Mouse (Mus musculus): ENCODE measurements around the gene Speer4f2.

GRCm38 (mm10) chr5:17328946-17329566 is 43.9 kb upstream of the Speer4f2 start:
- no peak for TF ChIP-seq POLR2A (IDR thresholded peaks at IDR 0.05; ENCODE audit: control insufficient read depth, extremely low read depth, insufficient read depth, low read length, poor library complexity)
- TF ChIP-seq CTCF (IDR thresholded peaks at IDR 0.05; ENCODE audit: borderline replicate concordance, control insufficient read depth, extremely low read depth, insufficient read depth, low read length, poor library complexity), result no peak

Measured in thymus, adult 2 months (tissue).